Mouse (Mus musculus): Measurements from ENCODE around the gene Mtus2.
"Not testable (repeated sequence)": the region's sequence is repeated elsewhere in the genome, so short reads cannot be mapped to it uniquely, and the experiment has no call there.

Gene Mtus2

DNA sequence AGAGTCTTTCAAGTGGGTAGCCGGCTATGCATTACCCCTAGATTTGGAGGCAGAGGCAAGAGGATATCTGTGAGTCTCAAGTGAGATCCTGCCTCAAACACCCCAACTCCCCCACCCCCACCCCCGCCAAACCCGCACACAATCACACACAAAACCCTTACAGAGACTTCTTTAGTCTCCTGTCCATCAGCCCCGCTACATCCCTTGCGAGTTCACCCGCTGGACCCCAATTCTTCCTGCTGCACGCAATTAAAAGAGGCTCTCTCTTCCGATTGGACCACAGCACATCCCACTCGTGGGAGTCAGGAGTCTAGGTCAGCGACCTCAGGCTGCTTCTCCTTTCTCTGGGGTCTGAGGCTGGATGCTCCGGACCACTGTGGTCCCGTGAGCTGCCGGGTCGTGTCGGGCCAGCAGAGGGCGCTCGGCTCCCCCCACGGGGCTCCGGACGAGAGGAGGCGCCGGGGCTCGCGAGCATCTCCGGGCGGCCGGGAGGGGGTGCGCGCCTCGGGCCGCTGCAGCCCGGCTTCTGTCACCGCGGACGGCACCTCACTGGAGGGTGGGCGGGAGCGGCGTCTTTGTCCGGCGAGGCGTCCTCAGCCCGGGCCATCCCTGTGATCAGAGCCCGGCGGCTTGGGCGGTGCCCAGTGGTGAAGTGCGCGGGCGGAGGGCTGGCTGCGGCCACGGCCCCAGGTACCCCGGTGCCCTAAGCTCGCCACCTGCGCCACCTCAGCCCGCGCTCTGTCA, at the start of gene Mtus2:
TSS of gene Mtus2 (plus strand) at position 500 of the 744 bp plus-strand sequence.
- peak; percentile 16 for DNase-seq (ENCODE audit: low spot score)

DNA sequence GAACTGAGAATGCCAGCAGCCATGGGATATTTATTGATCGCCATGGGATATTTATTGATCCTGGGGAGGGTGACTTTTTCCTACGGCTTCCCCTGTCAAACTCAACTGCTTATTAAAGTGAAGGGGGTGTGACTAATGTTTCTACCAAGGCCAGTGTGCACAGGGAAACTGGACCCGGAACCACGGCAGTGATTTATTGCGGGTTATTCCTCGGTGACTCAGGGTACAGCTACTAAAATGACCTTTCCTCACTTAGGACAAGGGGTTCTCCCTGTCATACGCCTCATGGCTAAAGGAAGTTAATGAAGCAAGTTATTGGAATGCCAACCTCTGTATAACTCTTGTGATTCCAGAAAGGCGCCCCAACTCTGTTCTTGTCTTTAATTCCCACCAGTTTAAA, 49.3 kb upstream of the Mtus2 start:
- DNase-seq (ENCODE audit: low spot score), result no peak

DNA sequence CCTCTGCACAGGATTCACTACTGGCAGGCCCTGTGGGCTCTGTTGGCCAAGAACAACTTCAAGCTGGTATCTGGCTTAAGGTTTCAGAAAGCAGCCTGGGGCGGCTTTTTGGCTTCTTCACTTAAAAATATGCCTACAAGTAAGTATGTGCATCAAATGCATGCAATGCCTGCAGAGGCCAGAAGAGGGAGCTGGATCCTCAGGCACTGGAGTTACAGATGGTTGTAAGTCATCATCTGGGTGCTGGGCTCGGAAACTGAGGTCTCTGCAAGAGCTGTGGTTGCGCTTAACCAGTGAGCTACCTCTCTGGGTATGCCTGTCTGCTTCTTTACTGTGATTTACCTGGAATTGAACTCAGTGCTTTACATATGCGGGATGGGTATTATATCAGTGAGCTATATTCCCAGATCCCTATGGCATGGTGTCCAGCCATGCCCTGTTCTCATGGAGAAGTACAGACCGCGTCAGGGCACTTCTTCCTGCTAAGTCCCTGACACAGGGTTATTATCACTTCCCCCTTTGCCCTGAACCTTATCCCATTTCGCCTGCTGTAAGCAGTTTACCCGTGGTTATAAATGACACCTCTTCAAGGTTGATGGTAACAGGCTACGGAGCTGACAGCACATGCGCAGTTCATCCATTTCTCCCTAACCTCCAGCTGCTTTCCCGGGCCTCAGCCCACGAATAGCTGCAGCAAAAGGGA, 46.2 kb upstream of the Mtus2 start:
- no peak for DNase-seq (ENCODE audit: low spot score)

DNA sequence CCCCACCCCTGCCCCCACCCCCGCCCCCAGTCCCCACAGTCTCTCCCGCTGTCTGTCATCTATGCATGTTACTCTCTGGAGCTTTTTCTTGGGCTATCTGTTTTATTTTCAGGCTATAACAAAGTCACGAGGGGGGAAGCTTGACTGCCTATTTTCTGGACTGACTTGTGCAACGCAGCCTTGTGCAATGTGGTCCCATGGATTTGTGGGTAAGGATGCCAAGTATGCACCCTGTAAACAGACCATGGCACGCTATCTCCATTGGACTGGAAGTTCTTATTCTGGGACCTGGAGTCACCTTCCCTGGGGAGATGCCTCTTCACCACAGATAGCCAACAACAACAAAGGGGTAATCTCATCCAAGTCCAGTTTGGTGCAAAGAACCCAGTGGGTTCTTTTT, 45.4 kb upstream of the Mtus2 start:
- no peak for DNase-seq (ENCODE audit: low spot score)

DNA sequence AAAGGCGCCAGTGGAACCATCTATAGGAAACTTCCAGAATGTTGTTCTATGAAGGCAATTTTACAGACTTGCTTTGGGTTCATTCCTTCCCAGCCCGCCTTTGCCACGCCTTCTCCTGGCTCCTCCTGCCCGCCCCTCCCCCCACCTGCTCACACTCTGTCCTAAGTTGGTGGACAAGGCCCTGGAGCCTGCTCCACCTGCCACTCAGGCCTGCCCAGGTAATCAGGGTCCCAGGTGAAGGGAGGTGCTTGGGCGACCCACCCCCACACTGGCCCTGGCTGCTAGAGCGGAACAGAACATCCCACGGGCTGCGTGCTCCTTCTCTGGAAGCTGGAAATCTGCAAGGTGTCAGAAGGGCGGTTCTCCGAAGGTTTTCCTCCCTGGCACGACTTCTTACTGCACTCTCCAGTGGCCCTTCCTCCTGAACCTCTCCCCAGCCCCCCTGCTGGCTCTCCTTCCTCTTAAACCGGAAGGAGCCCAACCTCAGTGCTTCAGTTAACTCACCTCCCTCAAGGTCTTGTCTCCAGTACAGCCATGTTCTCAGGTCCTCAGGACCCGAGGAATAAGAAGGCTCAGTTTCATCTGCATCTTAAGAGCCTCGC, 43.8 kb upstream of the Mtus2 start:
- no peak for DNase-seq (ENCODE audit: low spot score)

DNA sequence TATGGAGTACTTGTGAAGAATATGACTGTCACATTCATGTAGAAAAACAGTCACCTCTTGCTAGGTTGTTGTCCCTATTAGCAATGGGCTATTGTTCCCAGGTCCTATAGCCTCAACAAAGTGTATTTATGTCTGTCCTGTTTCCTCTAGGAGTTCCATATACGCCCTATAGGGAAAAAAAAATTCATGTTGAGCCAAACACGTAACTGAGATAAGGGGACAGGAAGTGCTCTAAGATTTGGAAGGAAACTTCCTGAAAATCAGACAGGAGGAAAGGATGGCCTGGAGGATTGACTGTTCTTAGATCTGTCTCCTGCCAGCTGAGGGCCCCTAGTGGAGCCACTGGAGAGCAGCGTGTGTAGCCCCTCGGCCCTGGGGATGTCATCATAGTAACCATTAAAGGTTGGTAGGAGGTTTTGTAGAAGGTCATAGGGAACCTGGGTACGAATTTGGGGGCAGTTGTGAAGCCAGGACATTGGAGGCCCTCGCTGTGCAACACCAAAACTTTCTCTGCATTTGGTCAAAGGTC, 42.0 kb upstream of the Mtus2 start:
- DNase-seq (ENCODE audit: low spot score), result no peak

DNA sequence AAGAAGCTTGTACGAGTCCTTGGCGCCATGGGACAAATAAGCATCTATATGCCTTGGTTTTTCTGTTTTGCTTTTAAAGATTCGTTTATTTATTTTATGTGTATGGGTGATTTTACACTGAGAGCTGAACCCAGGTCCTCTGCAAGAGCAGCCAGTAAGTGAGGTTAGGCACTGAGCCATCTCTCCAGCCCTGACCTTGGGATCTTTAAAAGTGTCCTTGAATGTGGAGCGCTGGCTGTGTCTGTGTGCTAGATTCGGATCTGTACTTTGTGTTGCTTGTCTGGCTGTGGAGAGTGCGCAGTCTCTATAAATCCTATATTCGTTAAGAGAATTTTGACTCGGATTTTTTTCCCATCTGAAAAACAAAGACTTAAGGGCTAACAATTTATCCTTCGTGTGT, 40.9 kb upstream of the Mtus2 start:
- DNase-seq (ENCODE audit: low spot score), result no peak

DNA sequence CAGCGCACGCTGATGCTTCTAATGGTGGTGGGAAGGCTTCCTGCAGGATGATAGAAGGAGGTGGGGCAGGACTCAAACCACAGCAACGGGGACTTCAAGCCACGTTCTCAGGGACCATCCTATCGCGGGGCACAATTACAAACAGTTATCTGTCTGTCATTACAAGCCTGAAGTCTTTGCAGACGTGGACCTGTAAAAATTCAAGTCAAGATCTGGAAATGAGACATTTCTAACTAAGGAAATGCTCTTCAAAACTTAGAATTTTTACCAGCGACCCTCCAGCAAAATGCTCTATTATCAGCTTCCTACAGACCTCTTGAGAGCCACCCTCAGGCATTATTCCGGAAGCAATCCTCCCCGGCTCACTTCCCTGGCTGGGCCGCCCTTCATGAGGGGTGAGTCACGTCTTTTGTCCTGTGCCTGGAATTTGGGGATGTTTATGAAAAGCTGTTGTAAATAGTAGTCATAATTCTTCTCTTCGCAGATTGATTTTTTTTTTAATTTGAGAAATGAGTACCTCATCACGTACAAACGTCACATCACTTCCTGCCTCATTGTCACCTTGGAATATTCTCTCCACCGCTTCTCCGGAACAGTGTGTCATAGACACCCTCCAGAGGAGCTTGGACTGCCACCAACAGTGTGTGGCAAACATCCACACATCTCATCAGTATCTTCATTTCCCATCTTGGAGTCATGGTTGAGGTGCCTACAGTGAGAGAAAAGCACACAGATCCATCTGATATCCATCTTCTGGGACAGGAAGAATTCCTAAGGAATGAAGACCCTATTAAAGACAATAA, 38.9 kb upstream of the Mtus2 start:
- DNase-seq (ENCODE audit: low spot score), result no peak

DNA sequence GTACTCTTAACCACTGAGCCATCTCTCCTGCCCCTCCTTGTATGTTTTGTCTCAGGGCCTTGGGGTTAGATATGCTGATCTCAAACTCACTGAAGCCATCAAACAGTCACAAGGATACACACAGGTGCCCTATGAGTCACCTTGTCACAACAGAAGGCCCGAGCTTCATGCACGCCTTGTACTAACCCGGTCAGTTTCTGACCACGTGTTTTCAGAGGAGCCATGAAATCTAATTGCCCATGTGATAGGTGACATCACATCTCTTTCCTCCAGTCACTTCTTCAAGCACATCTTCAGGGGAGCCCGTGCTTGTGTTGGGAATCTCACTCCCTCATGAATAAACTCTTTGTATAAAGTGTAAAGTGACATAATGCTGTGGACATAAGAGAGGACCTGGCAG, 32.5 kb upstream of the Mtus2 start:
- DNase-seq (ENCODE audit: low spot score), result no peak

DNA sequence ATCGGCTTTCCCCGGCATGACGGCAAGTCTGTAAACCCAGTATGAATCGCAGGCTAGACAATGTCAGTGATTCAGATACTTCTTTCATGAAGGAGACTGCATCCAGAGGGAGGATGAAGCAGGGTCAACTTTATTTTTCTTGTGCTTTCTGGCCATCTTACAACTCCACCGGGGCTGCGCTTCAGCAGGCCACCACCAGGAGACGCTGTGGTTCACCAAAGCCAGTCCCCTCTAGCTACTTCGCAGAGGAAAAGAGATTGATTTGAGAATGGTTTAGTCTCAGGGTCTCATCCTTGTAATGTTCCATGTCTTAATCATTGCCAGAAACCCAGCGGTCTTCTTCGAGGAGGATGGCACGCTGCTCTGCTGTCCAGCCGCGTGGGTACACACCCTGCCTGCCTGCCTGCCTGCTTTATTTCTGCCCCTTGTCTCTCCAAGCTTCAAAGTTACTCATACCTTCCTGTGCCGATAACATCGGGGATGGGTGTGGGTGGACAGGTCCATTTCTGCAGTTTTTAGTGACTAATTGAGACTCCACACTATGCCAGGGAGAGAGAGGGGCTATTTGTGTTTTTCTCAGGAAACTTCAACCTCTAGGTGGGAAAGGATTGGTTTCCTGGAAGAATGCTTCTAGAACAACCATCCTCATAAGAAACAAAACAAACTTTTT, 31.1 kb upstream of the Mtus2 start:
- DNase-seq (ENCODE audit: low spot score), result peak; percentile 31

DNA sequence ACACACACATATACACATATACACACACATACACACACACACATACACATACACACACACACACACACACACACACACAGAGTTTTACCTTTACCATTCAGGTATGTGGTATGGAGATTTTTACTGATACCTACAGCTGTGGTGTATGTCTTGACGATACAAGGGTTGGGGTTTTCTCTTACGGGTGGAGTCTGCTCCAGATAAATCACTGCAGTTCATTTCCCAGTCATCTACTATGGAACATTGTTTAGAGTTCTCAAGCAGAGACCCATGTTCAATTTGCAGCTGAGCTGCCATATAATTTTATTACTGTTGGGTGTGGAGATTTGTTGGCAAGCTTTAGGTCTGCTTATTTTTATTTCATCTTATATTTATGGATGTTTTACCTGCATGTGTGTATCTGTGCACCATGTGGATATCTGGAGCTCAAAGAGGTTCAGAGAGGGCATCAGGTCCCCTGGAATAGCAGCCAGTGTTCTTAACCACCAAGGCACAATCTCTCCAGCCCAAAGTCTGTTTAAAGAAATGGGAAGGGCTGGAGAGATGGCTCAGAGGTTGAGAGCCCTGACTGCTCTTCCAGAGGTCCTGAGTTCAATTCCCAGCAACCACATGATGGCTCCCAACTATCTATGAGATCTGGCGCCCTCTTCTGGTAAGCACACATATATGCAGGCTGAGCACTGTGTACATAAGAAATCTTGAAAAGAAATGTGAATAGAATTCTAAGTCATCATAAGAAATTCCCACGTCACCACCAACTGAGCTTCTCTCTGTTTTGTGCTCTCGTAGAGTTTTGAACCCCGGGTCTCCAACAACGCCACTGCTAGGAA, 28.2 kb upstream of the Mtus2 start:
- no peak for DNase-seq (ENCODE audit: low spot score)

DNA sequence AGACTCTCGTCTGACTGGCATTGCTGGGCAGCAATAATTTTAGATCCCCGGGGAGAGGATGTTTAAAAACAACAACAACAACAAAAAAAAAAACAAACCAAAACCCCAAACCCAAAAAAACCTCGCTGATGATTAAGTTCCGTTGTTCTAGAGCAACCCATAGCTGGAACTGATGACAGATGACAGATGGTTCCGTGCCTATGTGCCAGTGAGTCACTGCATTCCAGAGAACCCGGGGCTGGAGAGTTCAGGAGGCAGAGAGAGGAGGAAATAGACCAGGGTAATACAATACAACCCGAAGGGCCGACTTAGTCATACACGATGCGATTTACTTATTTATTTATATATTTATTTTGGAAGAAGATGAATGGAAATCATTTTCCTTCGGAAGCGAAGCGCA, 22.0 kb upstream of the Mtus2 start:
- DNase-seq (ENCODE audit: low spot score), result no peak

DNA sequence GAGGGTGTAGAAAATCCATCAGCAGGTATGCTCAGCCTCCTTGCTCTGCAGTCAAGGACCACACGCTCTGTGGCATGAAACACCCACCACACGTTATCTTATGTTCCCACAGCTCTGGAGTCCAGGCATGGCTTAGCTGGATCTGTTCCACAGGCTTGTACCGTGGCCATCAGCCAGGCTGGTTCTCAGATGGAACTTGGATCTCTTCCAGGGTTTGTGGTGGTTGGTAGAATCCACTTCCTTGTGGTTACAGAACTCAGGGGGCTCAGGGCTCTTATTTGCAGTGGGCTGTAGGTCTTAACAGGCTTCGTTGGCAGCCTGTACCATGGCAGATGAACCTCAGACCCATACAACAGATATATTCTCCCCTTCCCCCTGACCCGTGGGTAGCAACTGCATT, 17.9 kb upstream of the Mtus2 start:
- no peak for DNase-seq (ENCODE audit: low spot score)

DNA sequence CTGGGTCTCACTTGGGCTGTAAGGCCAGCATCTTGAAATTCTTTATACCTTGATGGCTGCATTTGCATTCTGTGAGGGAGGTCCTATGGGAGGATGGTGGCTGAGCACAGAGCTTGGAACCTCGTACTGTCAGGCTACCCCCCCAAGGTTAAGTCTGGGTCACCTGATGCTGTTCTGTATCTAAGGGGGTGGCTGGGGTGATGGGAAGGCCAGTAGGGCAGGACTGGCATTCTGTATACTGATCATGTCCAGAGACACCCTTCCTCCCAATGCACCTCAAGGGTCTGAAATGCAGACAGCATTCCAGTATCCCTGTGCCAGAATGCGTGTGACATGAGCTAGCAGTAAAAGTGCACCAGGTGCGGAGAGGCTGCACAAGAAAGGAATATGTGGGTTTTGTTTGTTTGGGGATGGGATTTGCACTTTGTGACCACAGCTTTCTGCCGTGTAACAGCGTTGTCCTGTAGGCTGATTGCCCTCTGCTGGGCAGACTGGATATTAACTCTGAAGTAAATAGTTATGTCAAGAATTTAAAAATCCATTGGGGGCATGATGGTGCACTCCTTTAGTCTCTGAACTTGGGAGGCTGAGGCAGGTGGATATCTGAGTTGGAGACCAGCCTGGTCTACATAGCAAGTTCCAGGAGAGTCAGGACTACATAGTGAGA, 12.0 kb upstream of the Mtus2 start:
- no peak for DNase-seq (ENCODE audit: low spot score)

DNA sequence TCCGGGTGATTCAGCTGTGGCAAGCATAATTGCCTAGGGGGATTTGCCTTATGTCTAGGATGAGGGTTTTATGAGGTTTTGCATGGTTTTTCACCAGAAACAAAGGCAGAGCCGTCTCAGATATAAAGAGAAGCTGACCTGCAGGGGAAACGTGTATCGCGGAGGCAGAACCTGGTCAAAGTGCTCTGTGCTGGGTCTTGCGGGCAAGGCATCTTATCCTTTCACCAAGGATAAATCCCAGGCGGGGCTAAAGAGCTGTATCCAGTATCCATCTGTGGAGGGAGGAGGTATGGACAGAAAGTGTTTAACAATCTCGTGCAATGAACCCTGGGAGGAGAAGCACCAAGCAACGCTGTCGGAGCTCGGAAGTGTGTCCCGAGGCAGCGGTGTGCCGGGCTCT, 7.2 kb upstream of the Mtus2 start:
- DNase-seq (ENCODE audit: low spot score), result no peak

DNA sequence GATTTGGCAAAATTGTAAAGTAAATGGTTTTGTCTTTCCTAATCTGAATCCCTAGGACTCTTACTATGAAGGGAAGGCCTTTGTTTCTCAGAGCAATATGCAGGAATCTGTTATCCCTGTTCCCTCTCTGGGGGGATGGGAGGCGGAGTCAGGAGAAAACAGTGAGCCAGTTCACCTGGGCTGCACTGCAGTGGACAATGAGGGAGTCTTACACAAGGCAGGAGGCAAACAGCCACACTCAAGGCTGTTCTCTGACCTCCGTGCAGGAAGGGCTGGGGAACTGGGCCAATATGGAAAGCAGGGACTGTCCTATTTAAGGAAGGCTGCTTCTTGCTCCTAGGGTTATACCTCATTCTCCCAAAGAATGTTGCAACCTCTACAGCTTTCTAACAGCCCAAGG, 5.4 kb upstream of the Mtus2 start:
- DNase-seq (ENCODE audit: low spot score), result no peak

DNA sequence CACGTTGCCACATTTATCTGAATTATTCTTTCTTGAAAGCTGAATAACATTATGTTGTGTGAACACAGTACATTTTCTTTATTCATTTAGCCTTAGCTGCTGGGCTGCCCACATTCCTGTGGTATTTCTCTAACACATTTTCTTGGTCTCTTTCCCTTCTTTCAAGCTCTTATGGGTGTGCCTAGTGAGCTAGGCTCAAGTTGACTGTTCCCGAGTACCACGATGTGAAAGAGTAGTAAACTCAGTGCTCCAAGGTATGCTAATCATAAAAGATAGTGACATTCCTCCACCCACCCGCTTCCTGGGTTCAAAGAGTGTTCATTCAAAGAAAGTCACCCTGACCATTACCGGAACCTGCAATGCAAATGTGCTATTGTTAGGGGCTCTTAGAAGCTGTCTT, 3.9 kb upstream of the Mtus2 start:
- DNase-seq (ENCODE audit: low spot score), result not testable (repeated sequence)

DNA sequence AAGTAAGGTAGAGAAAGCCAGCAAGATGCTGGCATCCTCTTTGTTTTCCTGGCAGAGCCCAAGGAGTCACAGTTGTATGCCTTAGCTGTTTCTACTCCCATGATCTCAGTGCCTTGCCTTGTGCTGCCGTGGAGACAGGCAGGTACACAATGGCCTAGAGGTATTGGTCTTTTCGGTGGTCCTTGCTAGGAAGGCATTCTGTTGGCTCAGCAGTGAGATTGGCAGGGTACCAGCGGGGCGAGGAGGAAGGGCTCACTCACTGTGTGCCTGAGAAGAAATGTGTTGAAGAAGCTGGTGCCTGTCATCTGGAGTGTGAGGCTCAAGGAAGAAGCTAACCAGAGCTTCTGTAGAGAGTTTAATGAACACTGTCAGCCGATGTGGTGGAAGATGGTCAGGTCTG, 1.4 kb upstream of the Mtus2 start:
- no peak for DNase-seq (ENCODE audit: low spot score)

DNA sequence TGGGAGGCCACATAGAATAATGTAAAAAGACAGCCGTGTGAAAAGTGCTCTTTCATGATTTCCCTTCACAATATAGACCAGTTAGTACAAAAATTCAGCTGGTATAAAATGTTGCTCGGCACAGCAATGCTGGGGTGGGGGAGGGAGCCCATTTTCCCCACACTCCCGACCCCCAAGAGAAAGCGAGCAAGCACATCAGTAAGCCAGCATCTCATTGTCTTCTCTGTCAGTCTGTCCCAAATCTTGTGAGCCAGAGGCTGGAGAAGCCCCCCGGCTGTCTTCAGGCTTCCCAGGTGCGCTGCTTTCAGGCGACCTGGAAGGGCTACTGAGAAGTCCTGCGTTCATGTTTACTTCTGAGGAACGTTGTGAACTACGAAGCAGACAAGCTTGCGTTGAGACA, 699 bp upstream of the Mtus2 start:
- DNase-seq (ENCODE audit: low spot score), result no peak

DNA sequence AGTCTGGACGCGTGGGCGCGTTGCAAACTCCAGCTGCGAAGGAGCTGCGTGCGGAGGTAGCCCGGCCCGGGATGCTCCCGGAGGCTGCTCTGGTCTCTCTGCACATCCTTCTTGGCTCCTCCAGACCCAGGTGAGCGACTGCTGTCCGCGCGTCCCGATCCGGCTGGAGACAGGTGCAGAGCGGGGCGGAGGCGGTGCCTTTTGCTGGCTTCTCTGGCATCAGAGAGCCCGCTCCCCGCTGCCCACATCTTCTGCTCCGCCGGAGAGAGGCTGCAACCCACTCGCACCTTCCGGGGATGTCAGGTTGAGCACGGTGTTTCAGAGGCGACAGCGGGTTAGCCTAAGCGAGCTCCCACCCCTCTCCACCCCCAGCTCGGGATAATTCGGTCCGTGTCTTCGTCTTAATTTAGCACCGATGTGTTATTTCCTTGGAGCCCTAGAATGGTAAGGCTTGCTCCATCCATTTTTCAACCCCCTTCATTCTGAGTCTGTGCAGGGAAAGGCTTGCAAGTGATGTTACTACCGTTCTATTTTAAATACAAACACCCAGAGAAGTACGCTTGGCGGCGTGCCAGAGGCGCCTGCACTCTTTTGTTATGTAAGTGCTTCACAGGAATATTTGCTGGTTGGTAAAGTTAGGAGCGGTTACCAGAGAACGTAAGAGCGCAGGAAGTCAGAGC, 612 bp downstream of the Mtus2 start:
- no peak for DNase-seq (ENCODE audit: low spot score)
